Mouse (Mus musculus) limb, embryonic 12.5 days (tissue): ENCODE results near the gene 2310061I04Rik. TPM values are rescaled to one million over a fixed set of nuclear protein-coding genes. Genes with fewer than 3 reads are reported as not detected.
"Not testable (repeated sequence)": the region's sequence is repeated elsewhere in the genome, so short reads cannot be mapped to it uniquely, and the experiment has no call there.

Source experiments
- ATAC-seq: fragments of 200-750 bp; cut with Nextera tagmentation; 2 replicates; pipeline ENCODE4 v1.8.0; 2017; ENCODE audit warnings: low read depth, moderate TSS enrichment; ENCODE audit not compliant: insufficient number of reproducible peaks, insufficient read depth, low FRiP score, low TSS enrichment
- H3K27ac ChIP-seq: fragments of 300-500 bp; sonication (generic); 2 replicates; pipeline ENCODE4 v1.5.1; 2016; ENCODE audit warnings: mild to moderate bottlenecking, moderate library complexity
- H3K27me3 ChIP-seq: fragments of 300-500 bp; sonication (generic); 2 replicates; pipeline ENCODE4 v1.6.1; 2016; ENCODE audit warnings: mild to moderate bottlenecking, moderate library complexity
- H3K36me3 ChIP-seq: fragments of 300-500 bp; sonication (generic); 2 replicates; pipeline ENCODE4 v1.6.1; 2016; ENCODE audit warnings: mild to moderate bottlenecking, moderate library complexity
- H3K4me1 ChIP-seq: fragments of 300-500 bp; sonication (generic); replicated peaks from 2 replicates; pipeline ENCODE4 v1.6.1; 2016
- H3K4me2 ChIP-seq: fragments of 300-500 bp; sonication (generic); 2 replicates; pipeline ENCODE4 v1.6.1; 2016; ENCODE audit warnings: mild to moderate bottlenecking, moderate library complexity
- H3K4me3 ChIP-seq: fragments of 300-500 bp; sonication (generic); replicated peaks from 2 replicates; pipeline ENCODE4 v1.5.1; 2016; ENCODE audit warnings: mild to moderate bottlenecking
- H3K9ac ChIP-seq: fragments of 300-500 bp; sonication (generic); replicated peaks from 2 replicates; pipeline ENCODE4 v1.6.1; 2016; ENCODE audit warnings: mild to moderate bottlenecking, moderate library complexity
- H3K9me3 ChIP-seq: fragments of 300-500 bp; sonication (generic); 2 replicates; pipeline ENCODE4 v1.6.1; 2016; ENCODE audit warnings: mild to moderate bottlenecking, moderate library complexity
- WGBS: fragments of 180-500 bp; shearing (Covaris S2); methylation state at CpG from one replicate; pipeline ENCODE4 v1.1.7; 2016; 5-methylcytosine and 5-hydroxymethylcytosine counted together
- polyA plus RNA-seq: library from polyadenylated mRNA; unstranded; fragments of >200 nt; fragmentation: Nextera tagmentation; extraction: Ambion mirVana; gene quantifications from 2 replicates; pipeline ENCODE4 v1.2.1, GENCODE M21; 2016

Gene 2310061I04Rik
- 18.6 and 24.8 TPM in 2 replicates for polyA plus RNA-seq

- peaks cover 20% of the 10 kb centered on the region for H3K4me1 ChIP-seq
- peak; percentile 89 for ATAC-seq
- H3K27ac ChIP-seq: peak within 1 kb of the TSS; percentile 93
- no peaks in the 10 kb centered on the region for H3K27me3 ChIP-seq
- no peaks in the 10 kb centered on the region for H3K9me3 ChIP-seq
- H3K4me3 ChIP-seq: peak within 1 kb of the TSS; percentile 80
- peak within 1 kb of the TSS; percentile 84 for H3K9ac ChIP-seq
- H3K36me3 ChIP-seq: peaks cover 66% of the 10 kb centered on the region
- H3K4me2 ChIP-seq: peak within 1 kb of the TSS; percentile 99
- WGBS: under 1% methylated on average over 86 of the region's 86 CpGs
These were observed at the start of gene 2310061I04Rik for GRCm38 (mm10) chr17:35896781-35897643. Gene 2310061I04Rik (minus strand): TSS chr17:35897431.

- H3K4me2 ChIP-seq: no peak overlapping the region
- no peak overlapping the region for H3K9ac ChIP-seq
- H3K27me3 ChIP-seq: no peaks in the 10 kb centered on the region
- ATAC-seq: no peak
- no peak overlapping the region for H3K4me3 ChIP-seq
- no peaks in the 10 kb centered on the region for H3K36me3 ChIP-seq
- WGBS: 67% methylated on average over 1 of the region's 1 CpGs
- H3K4me1 ChIP-seq: no peaks in the 10 kb centered on the region
- H3K27ac ChIP-seq: no peak overlapping the region
- no peaks in the 10 kb centered on the region for H3K9me3 ChIP-seq
These were observed 42.7 kb upstream of the 2310061I04Rik start for GRCm38 (mm10) chr17:35939941-35940340.

GRCm38 (mm10) chr17:35939108-35939507 is 41.9 kb upstream of the 2310061I04Rik start:
- Histone ChIP-seq H3K27me3 (no peaks in the 10 kb centered on the region), H3K9ac (no peak overlapping the region), H3K4me3 (no peak overlapping the region), H3K4me1 (no peaks in the 10 kb centered on the region), H3K9me3 (no peaks in the 10 kb centered on the region), H3K27ac (no peak overlapping the region), H3K36me3 (no peaks in the 10 kb centered on the region), H3K4me2 (no peak overlapping the region)
- 44% methylated on average over 2 of the region's 2 CpGs for WGBS
- ATAC-seq: no peak

GRCm38 (mm10) chr17:35937700-35938348 is 40.6 kb upstream of the 2310061I04Rik start:
- ATAC-seq: peak; percentile 66; the same call in 1 of the 2 replicates
- no peak overlapping the region for H3K27ac ChIP-seq
- no peak overlapping the region for H3K4me2 ChIP-seq
- H3K4me3 ChIP-seq: no peak overlapping the region
- no peaks in the 10 kb centered on the region for H3K36me3 ChIP-seq
- H3K9me3 ChIP-seq: no peaks in the 10 kb centered on the region
- WGBS: 48% methylated on average over 2 of the region's 2 CpGs
- no peaks in the 10 kb centered on the region for H3K4me1 ChIP-seq
- H3K27me3 ChIP-seq: no peaks in the 10 kb centered on the region
- no peak overlapping the region for H3K9ac ChIP-seq

GRCm38 (mm10) chr17:35935763-35936162 is 38.5 kb upstream of the 2310061I04Rik start:
- H3K9ac ChIP-seq, H3K27me3 ChIP-seq, H3K4me1 ChIP-seq, H3K4me3 ChIP-seq, ATAC-seq, H3K27ac ChIP-seq, H3K9me3 ChIP-seq, H3K4me2 ChIP-seq: not testable (repeated sequence)
- peaks cover 16% of the 10 kb centered on the region for H3K36me3 ChIP-seq
- WGBS: 87% methylated on average over 14 of the region's 14 CpGs

- Histone ChIP-seq H3K27me3 (no peaks in the 10 kb centered on the region), H3K9me3 (no peaks in the 10 kb centered on the region), H3K27ac (no peak overlapping the region), H3K4me3 (no peak overlapping the region), H3K4me2 (no peak overlapping the region), H3K4me1 (no peaks in the 10 kb centered on the region), H3K9ac (no peak overlapping the region), H3K36me3 (peaks cover 48% of the 10 kb centered on the region)
- 87% methylated on average over 4 of the region's 4 CpGs for WGBS
- no peak for ATAC-seq
These were observed 35.4 kb upstream of the 2310061I04Rik start for GRCm38 (mm10) chr17:35932608-35933007.

- WGBS: 95% methylated on average over 12 of the region's 12 CpGs
- peaks cover 67% of the 10 kb centered on the region for H3K36me3 ChIP-seq
- no peaks in the 10 kb centered on the region for H3K27me3 ChIP-seq
- H3K9me3 ChIP-seq: no peaks in the 10 kb centered on the region
- no peak overlapping the region for H3K4me3 ChIP-seq
- no peaks in the 10 kb centered on the region for H3K4me1 ChIP-seq
- no peak overlapping the region for H3K27ac ChIP-seq
- H3K9ac ChIP-seq: no peak overlapping the region
- H3K4me2 ChIP-seq: no peak overlapping the region
- no peak for ATAC-seq
These were observed 33.4 kb upstream of the 2310061I04Rik start for GRCm38 (mm10) chr17:35930627-35931026.

GRCm38 (mm10) chr17:35929534-35929933 is 32.3 kb upstream of the 2310061I04Rik start:
- Histone ChIP-seq H3K27me3 (no peaks in the 10 kb centered on the region), H3K4me1 (no peaks in the 10 kb centered on the region), H3K4me3 (no peak overlapping the region), H3K9me3 (no peaks in the 10 kb centered on the region), H3K36me3 (peaks cover 78% of the 10 kb centered on the region), H3K4me2 (no peak overlapping the region), H3K27ac (no peak overlapping the region), H3K9ac (no peak overlapping the region)
- 100% methylated on average over 2 of the region's 2 CpGs for WGBS
- no peak for ATAC-seq

- Histone ChIP-seq H3K27ac (no peak overlapping the region), H3K4me3 (no peak overlapping the region), H3K9ac (no peak overlapping the region), H3K4me1 (no peaks in the 10 kb centered on the region), H3K4me2 (no peak overlapping the region), H3K36me3 (peaks cover 92% of the 10 kb centered on the region), H3K9me3 (no peaks in the 10 kb centered on the region), H3K27me3 (no peaks in the 10 kb centered on the region)
- ATAC-seq: no peak
- 86% methylated on average over 1 of the region's 1 CpGs for WGBS
These were observed 30.2 kb upstream of the 2310061I04Rik start for GRCm38 (mm10) chr17:35927471-35927870.

GRCm38 (mm10) chr17:35923281-35923680 is 26.1 kb upstream of the 2310061I04Rik start:
- no peak overlapping the region for H3K27ac ChIP-seq
- no peaks in the 10 kb centered on the region for H3K9me3 ChIP-seq
- 94% methylated on average over 4 of the region's 4 CpGs for WGBS
- peaks cover 57% of the 10 kb centered on the region for H3K36me3 ChIP-seq
- H3K4me1 ChIP-seq: peaks cover 21% of the 10 kb centered on the region
- ATAC-seq: no peak
- H3K27me3 ChIP-seq: no peaks in the 10 kb centered on the region
- no peak overlapping the region for H3K4me2 ChIP-seq
- no peak overlapping the region for H3K9ac ChIP-seq
- H3K4me3 ChIP-seq: no peak overlapping the region

GRCm38 (mm10) chr17:35922566-35922965 is 25.3 kb upstream of the 2310061I04Rik start:
- no peak overlapping the region for H3K4me3 ChIP-seq
- H3K27me3 ChIP-seq: no peaks in the 10 kb centered on the region
- no peak overlapping the region for H3K4me2 ChIP-seq
- no peak overlapping the region for H3K9ac ChIP-seq
- ATAC-seq: no peak
- WGBS: 84% methylated on average over 3 of the region's 3 CpGs
- no peak overlapping the region for H3K27ac ChIP-seq
- no peaks in the 10 kb centered on the region for H3K9me3 ChIP-seq
- H3K36me3 ChIP-seq: peaks cover 50% of the 10 kb centered on the region
- H3K4me1 ChIP-seq: peaks cover 21% of the 10 kb centered on the region
